Mouse (Mus musculus) lung, embryonic 15.5 days (tissue): ENCODE data around the gene Abi3. TPM values are rescaled to one million over a fixed set of nuclear protein-coding genes. Genes with fewer than 3 reads are reported as not detected.

Experiments used
- ATAC-seq: fragments of 200-750 bp; cut with Nextera tagmentation; 2 replicates; pipeline ENCODE4 v1.8.0; 2017; ENCODE audit warnings: moderate number of reproducible peaks, borderline replicate concordance; ENCODE audit not compliant: low FRiP score, low TSS enrichment; ENCODE audit errors: extremely low read depth
- H3K27ac ChIP-seq: fragments of 300-500 bp; sonication (generic); 2 replicates; pipeline ENCODE4 v1.5.1; 2015; ENCODE audit warnings: moderate library complexity, mild to moderate bottlenecking, inconsistent platforms
- H3K27me3 ChIP-seq: fragments of 300-500 bp; sonication (generic); 2 replicates; pipeline ENCODE4 v1.6.1; 2015; ENCODE audit warnings: inconsistent platforms
- H3K36me3 ChIP-seq: fragments of 300-500 bp; sonication (generic); 2 replicates; pipeline ENCODE4 v1.6.1; 2015; ENCODE audit warnings: inconsistent platforms
- H3K4me1 ChIP-seq: fragments of 300-500 bp; sonication (generic); 2 replicates; pipeline ENCODE4 v1.6.1; 2015; ENCODE audit warnings: inconsistent platforms
- H3K4me2 ChIP-seq: fragments of 300-500 bp; sonication (generic); 2 replicates; pipeline ENCODE4 v1.6.1; 2015; ENCODE audit warnings: inconsistent platforms, mild to moderate bottlenecking, moderate library complexity
- H3K4me3 ChIP-seq: fragments of 300-500 bp; sonication (generic); 2 replicates; pipeline ENCODE4 v1.5.1; 2015; ENCODE audit warnings: mild to moderate bottlenecking, inconsistent platforms
- H3K9ac ChIP-seq: fragments of 300-500 bp; sonication (generic); 2 replicates; pipeline ENCODE4 v1.6.1; 2015; ENCODE audit warnings: inconsistent platforms
- H3K9me3 ChIP-seq: fragments of 300-500 bp; sonication (generic); 2 replicates; pipeline ENCODE4 v1.6.1; 2016; ENCODE audit warnings: inconsistent platforms
- WGBS: fragments of 180-500 bp; shearing (Covaris S2); methylation state at CpG from one replicate; pipeline ENCODE4 v1.1.7; 2015; 5-methylcytosine and 5-hydroxymethylcytosine counted together
- polyA plus RNA-seq: library from polyadenylated mRNA; unstranded; fragments of >200 nt; fragmentation: Nextera tagmentation; extraction: Ambion mirVana; gene quantifications from 2 replicates; pipeline ENCODE4 v1.2.1, GENCODE M21; 2015

Abi3 gene
- polyA plus RNA-seq, 1 experiment from 2014 or later: 19.7 TPM

- peaks cover 18% of the 10 kb centered on the region for H3K27me3 ChIP-seq
- H3K27ac ChIP-seq: no peak overlapping the region
- no peak overlapping the region for H3K4me3 ChIP-seq
- no peaks in the 10 kb centered on the region for H3K9me3 ChIP-seq
- H3K4me1 ChIP-seq: peaks cover 11% of the 10 kb centered on the region
- no peaks in the 10 kb centered on the region for H3K36me3 ChIP-seq
- no peak overlapping the region for H3K4me2 ChIP-seq
- no peak overlapping the region for H3K9ac ChIP-seq
- 57% methylated on average over 5 of the region's 5 CpGs for WGBS
- no peak for ATAC-seq
These were observed 46.7 kb downstream of the Abi3 start for GRCm38 (mm10) chr11:95795582-95795981.

GRCm38 (mm10) chr11:95794201-95794600 lies 48.1 kb downstream of the Abi3 start:
- no peak for ATAC-seq
- 50% methylated on average over 5 of the region's 5 CpGs for WGBS
- H3K9ac ChIP-seq: no peak overlapping the region
- H3K4me2 ChIP-seq: no peak overlapping the region
- no peaks in the 10 kb centered on the region for H3K9me3 ChIP-seq
- peaks cover 18% of the 10 kb centered on the region for H3K27me3 ChIP-seq
- peaks cover 11% of the 10 kb centered on the region for H3K4me1 ChIP-seq
- H3K4me3 ChIP-seq: no peak overlapping the region
- no peaks in the 10 kb centered on the region for H3K36me3 ChIP-seq
- H3K27ac ChIP-seq: no peak overlapping the region

- no peaks in the 10 kb centered on the region for H3K9me3 ChIP-seq
- H3K4me3 ChIP-seq: no peak overlapping the region
- 91% methylated on average over 8 of the region's 8 CpGs for WGBS
- peaks cover 18% of the 10 kb centered on the region for H3K27me3 ChIP-seq
- H3K4me1 ChIP-seq: peaks cover 11% of the 10 kb centered on the region
- no peak overlapping the region for H3K4me2 ChIP-seq
- no peak overlapping the region for H3K27ac ChIP-seq
- no peak overlapping the region for H3K9ac ChIP-seq
- H3K36me3 ChIP-seq: no peaks in the 10 kb centered on the region
- no peak for ATAC-seq
These were observed 49.2 kb downstream of the Abi3 start for GRCm38 (mm10) chr11:95792950-95793509.

- no peak for ATAC-seq
- H3K4me2 ChIP-seq: no peak overlapping the region
- WGBS: 74% methylated on average over 13 of the region's 13 CpGs
- H3K36me3 ChIP-seq: no peaks in the 10 kb centered on the region
- H3K27ac ChIP-seq: no peak overlapping the region
- no peak overlapping the region for H3K4me3 ChIP-seq
- peaks cover 9% of the 10 kb centered on the region for H3K27me3 ChIP-seq
- peaks cover 9% of the 10 kb centered on the region for H3K4me1 ChIP-seq
- no peaks in the 10 kb centered on the region for H3K9me3 ChIP-seq
- H3K9ac ChIP-seq: no peak overlapping the region
These were observed 50.5 kb downstream of the Abi3 start for GRCm38 (mm10) chr11:95791787-95792186.

GRCm38 (mm10) chr11:95789451-95789891 lies 52.8 kb downstream of the Abi3 start:
- no peaks in the 10 kb centered on the region for H3K36me3 ChIP-seq
- no peak overlapping the region for H3K4me2 ChIP-seq
- no peak overlapping the region for H3K9ac ChIP-seq
- WGBS: 74% methylated on average over 8 of the region's 8 CpGs
- no peak overlapping the region for H3K4me3 ChIP-seq
- no peak for ATAC-seq
- no peaks in the 10 kb centered on the region for H3K27me3 ChIP-seq
- H3K27ac ChIP-seq: no peak overlapping the region
- H3K9me3 ChIP-seq: no peaks in the 10 kb centered on the region
- H3K4me1 ChIP-seq: no peaks in the 10 kb centered on the region

- H3K27me3 ChIP-seq: no peaks in the 10 kb centered on the region
- no peak for ATAC-seq
- 88% methylated on average over 6 of the region's 6 CpGs for WGBS
- H3K4me2 ChIP-seq: no peak overlapping the region
- no peaks in the 10 kb centered on the region for H3K9me3 ChIP-seq
- no peaks in the 10 kb centered on the region for H3K36me3 ChIP-seq
- H3K27ac ChIP-seq: no peak overlapping the region
- no peak overlapping the region for H3K9ac ChIP-seq
- H3K4me1 ChIP-seq: no peaks in the 10 kb centered on the region
- no peak overlapping the region for H3K4me3 ChIP-seq
These were observed 55.8 kb downstream of the Abi3 start for GRCm38 (mm10) chr11:95786511-95786910.

GRCm38 (mm10) chr11:95785675-95786074 lies 56.6 kb downstream of the Abi3 start:
- Histone ChIP-seq H3K27ac (no peak overlapping the region), H3K9me3 (no peaks in the 10 kb centered on the region), H3K27me3 (no peaks in the 10 kb centered on the region), H3K4me2 (no peak overlapping the region), H3K9ac (no peak overlapping the region), H3K4me3 (no peak overlapping the region), H3K4me1 (no peaks in the 10 kb centered on the region), H3K36me3 (no peaks in the 10 kb centered on the region)
- 89% methylated on average over 4 of the region's 4 CpGs for WGBS
- no peak for ATAC-seq

GRCm38 (mm10) chr11:95783958-95784357 lies 58.3 kb downstream of the Abi3 start:
- no peaks in the 10 kb centered on the region for H3K36me3 ChIP-seq
- no peak for ATAC-seq
- peaks cover 5% of the 10 kb centered on the region for H3K4me1 ChIP-seq
- no peak overlapping the region for H3K9ac ChIP-seq
- H3K27me3 ChIP-seq: no peaks in the 10 kb centered on the region
- no peak overlapping the region for H3K4me2 ChIP-seq
- 84% methylated on average over 9 of the region's 9 CpGs for WGBS
- H3K4me3 ChIP-seq: no peak overlapping the region
- H3K27ac ChIP-seq: no peak overlapping the region
- H3K9me3 ChIP-seq: no peaks in the 10 kb centered on the region

- 79% methylated on average over 4 of the region's 4 CpGs for WGBS
- Histone ChIP-seq H3K27ac (no peak overlapping the region), H3K27me3 (no peaks in the 10 kb centered on the region), H3K4me2 (no peak overlapping the region), H3K9ac (no peak overlapping the region), H3K9me3 (no peaks in the 10 kb centered on the region), H3K36me3 (no peaks in the 10 kb centered on the region), H3K4me1 (peaks cover 10% of the 10 kb centered on the region), H3K4me3 (no peak overlapping the region)
- no peak for ATAC-seq
These were observed 58.8 kb downstream of the Abi3 start for GRCm38 (mm10) chr11:95783457-95783856.

- Histone ChIP-seq H3K4me2 (no peak overlapping the region), H3K27ac (no peak overlapping the region), H3K4me1 (peaks cover 26% of the 10 kb centered on the region), H3K9me3 (no peaks in the 10 kb centered on the region), H3K27me3 (no peaks in the 10 kb centered on the region), H3K9ac (no peak overlapping the region), H3K4me3 (no peak overlapping the region), H3K36me3 (no peaks in the 10 kb centered on the region)
- ATAC-seq: no peak
- WGBS: 71% methylated on average over 11 of the region's 11 CpGs
These were observed 60.7 kb downstream of the Abi3 start for GRCm38 (mm10) chr11:95781557-95781956.

GRCm38 (mm10) chr11:95780480-95780879 lies 61.8 kb downstream of the Abi3 start:
- no peak overlapping the region for H3K4me3 ChIP-seq
- no peaks in the 10 kb centered on the region for H3K36me3 ChIP-seq
- H3K4me1 ChIP-seq: peaks cover 27% of the 10 kb centered on the region
- no peak overlapping the region for H3K9ac ChIP-seq
- no peaks in the 10 kb centered on the region for H3K9me3 ChIP-seq
- WGBS: 60% methylated on average over 8 of the region's 8 CpGs
- H3K27ac ChIP-seq: no peak overlapping the region
- H3K27me3 ChIP-seq: no peaks in the 10 kb centered on the region
- peak; percentile 27; the same call in 1 of the 2 replicates for ATAC-seq
- no peak overlapping the region for H3K4me2 ChIP-seq
